Mouse (Mus musculus): ENCODE measurements around the gene Ssu72. TPM values are rescaled to one million over a fixed set of nuclear protein-coding genes. Genes with fewer than 3 reads are reported as not detected.

Ssu72 gene
- total and polyA plus RNA-seq, 3 experiments: 160 to 245 (median 169) TPM

GRCm38 (mm10) chr4:155734350-155734941 lies 29.8 kb downstream of the Ssu72 start, which contains the start of gene Tmem240:
Gene Tmem240, plus strand, starts transcription at chr4:155734800.
- peaks cover 40 to 65% of the 10 kb centered on the region in 2 experiments for H3K36me3 ChIP-seq (replicated peaks in 1 of 2; ENCODE audit: control insufficient read depth in 1 of 2, insufficient read depth in 1 of 2, low read length in 1 of 2)
- dilution Hi-C loops (cut with MboI; ENCODE audit: extremely low pct_ligation_motif_present, extremely low pct_unique_long_range_greater_than_20kb, low sequenced_read_pairs) (no loop called here), in situ Hi-C loops (cut with MboI; ENCODE audit: low pct_ligation_motif_present, low pct_unique_long_range_greater_than_20kb, low sequenced_read_pairs) (loop anchor here (5.0 kb wide), 1 partner anchor 33 kb away; no protein-coding TSS in a partner anchor)
- H3K79me2 ChIP-seq (replicated peaks; ENCODE audit: control insufficient read depth, extremely low read depth, insufficient read depth, poor library complexity, severe bottlenecking): no peaks in the 10 kb centered on the region
- H3K4me2 ChIP-seq (ENCODE audit: insufficient read depth, low read depth, poor library complexity, severe bottlenecking): peak within 1 kb of the TSS; percentile 76
- peak; percentile 77 for DNase-seq (ENCODE audit: extremely low read depth)
- peaks cover 8 to 31% of the 10 kb centered on the region in 2 experiments for H3K4me1 ChIP-seq (ENCODE audit: control insufficient read depth in 1 of 2, insufficient read depth in 2 of 2)
- no peaks in the 10 kb centered on the region for H3K27me3 ChIP-seq (replicated peaks)
- H3K27ac ChIP-seq (ENCODE audit: insufficient read depth, low read depth): peak within 1 kb of the TSS; percentile 85
- no peaks in the 10 kb centered on the region for H3K9me3 ChIP-seq (replicated peaks; ENCODE audit: low read length)
- no peak for TF ChIP-seq ZC3H11A (IDR thresholded peaks at IDR 0.05; ENCODE audit: low read depth, low read length)
- peak; percentile 6; the same call in 1 of the 2 replicates for TF ChIP-seq TCF12 (IDR thresholded peaks at IDR 0.05; ENCODE audit: low read depth, low read length)
- no peak for TF ChIP-seq ZMIZ1 (IDR thresholded peaks at IDR 0.05; ENCODE audit: low read depth, low read length)
- peak; percentile 55; the same call in 1 of the 2 replicates for TF ChIP-seq POLR2A (IDR thresholded peaks at IDR 0.05; ENCODE audit: low read depth, low read length)
- TF ChIP-seq KAT2A (IDR thresholded peaks at IDR 0.05; ENCODE audit: insufficient replicate concordance, low read length): no peak
- no peak for TF ChIP-seq SIN3A (IDR thresholded peaks at IDR 0.05; ENCODE audit: low read length)
- TF ChIP-seq ETS1 (conservative IDR thresholded peaks at IDR 0.05; ENCODE audit: low read depth, low read length): no peak
- no peak for TF ChIP-seq HCFC1 (IDR thresholded peaks at IDR 0.05; ENCODE audit: low read depth, low read length)
- no peak; the same call in 1 of the 2 replicates for TF ChIP-seq MXI1 (IDR thresholded peaks at IDR 0.05; ENCODE audit: low read depth, low read length)
- TF ChIP-seq ELF1 (IDR thresholded peaks at IDR 0.05; ENCODE audit: low read depth, low read length): peak; percentile 9; the same call in 1 of the 2 replicates
- TF ChIP-seq POLR2AphosphoS2 (IDR thresholded peaks at IDR 0.05; ENCODE audit: low read depth, low read length): peak; percentile 89
- TF ChIP-seq CTCF (conservative IDR thresholded peaks at IDR 0.05 in 1 of 2, IDR thresholded peaks at IDR 0.05 in 1 of 2; ENCODE audit: low read depth in 2 of 2, low read length in 2 of 2): no peak
- no peak for TF ChIP-seq NRF1 (IDR thresholded peaks at IDR 0.05; ENCODE audit: low read depth, low read length)
- no peak for TF ChIP-seq MAZ (IDR thresholded peaks at IDR 0.05; ENCODE audit: low read depth, low read length)
- no peak for TF ChIP-seq RAD21 (IDR thresholded peaks at IDR 0.05; ENCODE audit: low read depth, low read length)
- TF ChIP-seq MAFK (IDR thresholded peaks at IDR 0.05; ENCODE audit: insufficient replicate concordance, low read length): no peak
- no peak for TF ChIP-seq E2F4 (IDR thresholded peaks at IDR 0.05; ENCODE audit: insufficient replicate concordance, low read depth, low read length)
- TF ChIP-seq NELFE (IDR thresholded peaks at IDR 0.05; ENCODE audit: low read depth, low read length): peak; percentile 35; the same call in 1 of the 2 replicates
- no peak for TF ChIP-seq JUND (conservative IDR thresholded peaks at IDR 0.05; ENCODE audit: low read depth, low read length)
- TF ChIP-seq RCOR1 (conservative IDR thresholded peaks at IDR 0.05; ENCODE audit: low read depth, low read length): no peak
- no peak for TF ChIP-seq CHD1 (IDR thresholded peaks at IDR 0.05; ENCODE audit: low read depth, low read length)
- no peak for TF ChIP-seq SMC3 (IDR thresholded peaks at IDR 0.05; ENCODE audit: low read depth, low read length)
- no peak for TF ChIP-seq CHD2 (IDR thresholded peaks at IDR 0.05; ENCODE audit: low read length)
- TF ChIP-seq PAX5 (IDR thresholded peaks at IDR 0.05; ENCODE audit: low read length): no peak
- TF ChIP-seq USF1 (IDR thresholded peaks at IDR 0.05; ENCODE audit: low read depth, low read length): no peak
- peak within 1 kb of the TSS; percentile 64 to 93 (median 68) for H3K4me3 ChIP-seq (replicated peaks in 1 of 3; ENCODE audit: low read depth in 2 of 3, low read length in 2 of 3, poor library complexity in 1 of 3)
- H3K9ac ChIP-seq (ENCODE audit: insufficient read depth, low read depth): peak within 1 kb of the TSS; percentile 85
